Mouse (Mus musculus): ENCODE data around the gene Fabp3. TPM values are rescaled to one million over a fixed set of nuclear protein-coding genes. Genes with fewer than 3 reads are reported as not detected.

The Fabp3 gene
- polyA plus RNA-seq, 1 experiment from 2014 or later, result 7.1 TPM

- Histone ChIP-seq H3K4me3 (ENCODE audit: low read depth, low read length) (no peak overlapping the region), H3K36me3 (ENCODE audit: control insufficient read depth, insufficient read depth) (peaks cover 13% of the 10 kb centered on the region; the same call in 1 of the 2 replicates), H3K9ac (ENCODE audit: low read depth, low read length) (no peak overlapping the region), H3K27ac (ENCODE audit: low read depth, low read length) (no peak overlapping the region), H3K9me3 (ENCODE audit: control insufficient read depth) (no peaks in the 10 kb centered on the region), H3K27me3 (replicated peaks; ENCODE audit: control insufficient read depth, insufficient read depth, low read length) (no peaks in the 10 kb centered on the region), H3K4me1 (replicated peaks; ENCODE audit: control insufficient read depth, insufficient read depth, low read length) (peaks cover 5% of the 10 kb centered on the region; the same call in 1 of the 2 replicates), H3K4me2 (replicated peaks; ENCODE audit: low read depth) (no peak overlapping the region)
- TF ChIP-seq CTCF (IDR thresholded peaks at IDR 0.05; ENCODE audit: low read depth), result no peak
- no peak for ATAC-seq
These were observed 49.6 kb downstream of the Fabp3 start for GRCm38 (mm10) chr4:130357946-130358345.

- Histone ChIP-seq H3K4me2 (replicated peaks; ENCODE audit: low read depth) (peak within 1 kb of the TSS; percentile 79), H3K9ac (ENCODE audit: low read depth, low read length) (peak within 1 kb of the TSS; percentile 85), H3K4me1 (replicated peaks; ENCODE audit: control insufficient read depth, insufficient read depth, low read length) (peaks cover 5% of the 10 kb centered on the region; the same call in 1 of the 2 replicates), H3K27ac (ENCODE audit: low read depth, low read length) (peak within 1 kb of the TSS; percentile 47), H3K27me3 (replicated peaks; ENCODE audit: control insufficient read depth, insufficient read depth, low read length) (no peaks in the 10 kb centered on the region), H3K9me3 (ENCODE audit: control insufficient read depth) (no peaks in the 10 kb centered on the region), H3K4me3 (ENCODE audit: low read depth, low read length) (peak within 1 kb of the TSS; percentile 83), H3K36me3 (ENCODE audit: control insufficient read depth, insufficient read depth) (peaks cover 20% of the 10 kb centered on the region)
- TF ChIP-seq CTCF (IDR thresholded peaks at IDR 0.05; ENCODE audit: low read depth), result peak; percentile 38
- peak; percentile 100 for ATAC-seq
- under 1% methylated on average over 49 of the region's 49 CpGs for WGBS
These were observed 51.3 kb downstream of the Fabp3 start, which contains the start of the genes Zcchc17 and Snrnp40 for GRCm38 (mm10) chr4:130359486-130360237. Gene Zcchc17 (minus strand): TSS chr4:130359943. Gene Snrnp40 (plus strand): TSS chr4:130360132.

- no peaks in the 10 kb centered on the region for H3K27me3 ChIP-seq (replicated peaks; ENCODE audit: control insufficient read depth, insufficient read depth, low read length)
- H3K4me3 ChIP-seq (ENCODE audit: low read depth, low read length), result peak overlapping the region; percentile 83
- no peaks in the 10 kb centered on the region for H3K9me3 ChIP-seq (ENCODE audit: control insufficient read depth)
- H3K36me3 ChIP-seq (ENCODE audit: control insufficient read depth, insufficient read depth), result peaks cover 25% of the 10 kb centered on the region
- ATAC-seq, result no peak; the same call in 1 of the 2 replicates
- peak overlapping the region; percentile 47 for H3K27ac ChIP-seq (ENCODE audit: low read depth, low read length)
- no peak for TF ChIP-seq CTCF (IDR thresholded peaks at IDR 0.05; ENCODE audit: low read depth)
- peak overlapping the region; percentile 85 for H3K9ac ChIP-seq (ENCODE audit: low read depth, low read length)
- H3K4me1 ChIP-seq (replicated peaks; ENCODE audit: control insufficient read depth, insufficient read depth, low read length), result peaks cover 5% of the 10 kb centered on the region; the same call in 1 of the 2 replicates
- H3K4me2 ChIP-seq (replicated peaks; ENCODE audit: low read depth), result peak overlapping the region; percentile 65
- WGBS, result under 1% methylated on average over 19 of the region's 19 CpGs
These were observed 51.8 kb downstream of the Fabp3 start for GRCm38 (mm10) chr4:130360238-130360590.

Other genes with a start within 250 kb of the Fabp3 start
- gene Pef1, start 206.0 kb upstream of the Fabp3 start, polyA plus RNA-seq (2015; fragmentation: Nextera tagmentation; extraction: Ambion mirVana), result 72.7 and 73.4 TPM in 2 replicates
- gene Hcrtr1, start 169.2 kb upstream of the Fabp3 start, polyA plus RNA-seq (2015; fragmentation: Nextera tagmentation; extraction: Ambion mirVana), result 0.81 and 0.91 TPM in 2 replicates
- 87.2 and 88.8 TPM in 2 replicates for gene Tinagl1, start 133.5 kb upstream of the Fabp3 start, polyA plus RNA-seq (2015; fragmentation: Nextera tagmentation; extraction: Ambion mirVana)
- not detected in 2 replicates for gene Gm853, start 86.2 kb upstream of the Fabp3 start, polyA plus RNA-seq (2015; fragmentation: Nextera tagmentation; extraction: Ambion mirVana)
- gene Serinc2, start 29.4 kb upstream of the Fabp3 start, polyA plus RNA-seq (2015; fragmentation: Nextera tagmentation; extraction: Ambion mirVana), result 21.5 and 26.1 TPM in 2 replicates
- not detected in 2 replicates for gene Gm10570, start 79 bp downstream of the Fabp3 start, polyA plus RNA-seq (2015; fragmentation: Nextera tagmentation; extraction: Ambion mirVana)
- gene Zcchc17, start 51.3 kb downstream of the Fabp3 start, polyA plus RNA-seq (2015; fragmentation: Nextera tagmentation; extraction: Ambion mirVana), result 46.4 and 49.2 TPM in 2 replicates
- 44.3 and 46.1 TPM in 2 replicates for gene Snrnp40, start 51.5 kb downstream of the Fabp3 start, polyA plus RNA-seq (2015; fragmentation: Nextera tagmentation; extraction: Ambion mirVana)

All from intestine, postnatal 0 days (tissue).